Mouse (Mus musculus): Measurements from ENCODE around the gene A730049H05Rik.

Gene A730049H05Rik

DNA sequence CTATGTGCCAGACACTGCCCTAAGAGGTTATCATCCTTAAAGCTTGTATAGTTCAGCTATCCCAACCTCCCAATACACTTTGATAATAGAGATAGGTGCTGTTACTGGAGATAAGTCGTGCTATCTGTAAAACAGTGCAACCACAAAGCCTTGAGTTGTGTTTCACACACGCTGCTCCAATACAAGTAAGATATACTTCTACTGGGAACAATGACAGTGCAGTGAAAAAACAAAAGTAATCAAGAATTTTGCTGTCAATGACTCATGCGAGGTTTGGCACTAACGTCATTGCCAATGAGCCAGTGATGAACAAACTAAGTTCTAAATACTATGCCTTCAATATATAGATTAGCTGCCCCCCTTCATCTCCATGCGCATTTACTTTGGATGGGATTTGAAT is 10.3 kb downstream of the A730049H05Rik start:
- in situ Hi-C loops (cut with MboI, MseI), result no loop called here

DNA sequence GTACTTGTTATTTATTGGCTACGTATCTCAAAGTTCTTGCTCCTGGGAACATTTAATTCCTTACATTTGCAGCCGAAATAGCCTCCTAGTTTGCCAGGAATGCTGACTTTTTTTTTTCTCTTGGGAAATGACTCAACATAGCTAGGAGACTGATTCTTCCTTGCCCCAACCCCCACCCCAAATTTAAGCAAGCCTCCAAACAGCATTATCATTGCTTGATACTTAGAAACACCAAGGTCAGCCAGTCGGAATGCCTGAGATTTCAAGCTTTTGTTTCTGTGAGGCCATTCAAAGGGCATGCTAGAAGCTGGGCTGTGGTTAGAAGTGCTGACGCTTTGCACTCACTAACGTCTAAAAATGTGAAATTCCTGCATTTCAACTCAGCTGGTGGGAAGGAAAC is 11.1 kb downstream of the A730049H05Rik start:
- in situ Hi-C loops (cut with MboI, MseI), result no loop called here

DNA sequence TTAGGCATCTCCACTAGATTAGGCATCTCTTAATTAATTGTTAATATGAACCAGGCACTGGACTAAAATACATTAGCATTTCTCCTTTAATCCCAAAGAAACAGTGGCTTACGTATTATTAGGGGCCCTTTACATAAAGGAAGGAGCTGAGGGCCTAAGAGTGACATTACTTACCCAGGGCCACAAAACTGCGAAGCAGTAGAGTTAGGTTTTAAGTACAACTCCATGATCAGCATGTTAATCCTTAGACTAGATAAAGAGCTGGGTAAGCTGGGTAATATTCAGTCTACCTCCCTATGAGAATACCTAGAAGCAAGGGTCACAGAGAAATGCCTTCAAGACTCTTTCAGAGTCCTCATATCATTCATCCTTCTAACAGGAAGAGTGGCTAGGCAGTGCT is 12.9 kb downstream of the A730049H05Rik start:
- in situ Hi-C loops (cut with MboI, MseI), result no loop called here

DNA sequence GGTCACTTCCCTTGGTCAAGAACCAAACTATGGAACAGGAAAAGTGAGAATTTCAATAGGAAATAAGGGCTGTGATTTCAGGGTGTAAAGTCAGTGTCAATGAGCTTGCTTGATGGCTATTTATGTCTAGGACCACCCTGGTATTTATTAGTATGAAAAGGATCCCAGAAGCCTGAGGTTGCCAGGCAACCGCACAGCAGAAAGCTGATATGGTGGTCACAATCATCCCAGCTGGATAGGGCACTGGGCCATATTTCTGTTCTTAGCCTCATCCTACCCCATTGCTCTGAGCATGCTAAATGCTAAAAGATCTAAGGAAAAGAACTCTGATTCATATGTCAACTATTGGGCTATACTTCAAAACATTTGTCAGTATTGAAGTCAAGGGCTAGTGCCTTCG is 14.8 kb downstream of the A730049H05Rik start:
- in situ Hi-C loops (cut with MboI, MseI), result no loop called here

DNA sequence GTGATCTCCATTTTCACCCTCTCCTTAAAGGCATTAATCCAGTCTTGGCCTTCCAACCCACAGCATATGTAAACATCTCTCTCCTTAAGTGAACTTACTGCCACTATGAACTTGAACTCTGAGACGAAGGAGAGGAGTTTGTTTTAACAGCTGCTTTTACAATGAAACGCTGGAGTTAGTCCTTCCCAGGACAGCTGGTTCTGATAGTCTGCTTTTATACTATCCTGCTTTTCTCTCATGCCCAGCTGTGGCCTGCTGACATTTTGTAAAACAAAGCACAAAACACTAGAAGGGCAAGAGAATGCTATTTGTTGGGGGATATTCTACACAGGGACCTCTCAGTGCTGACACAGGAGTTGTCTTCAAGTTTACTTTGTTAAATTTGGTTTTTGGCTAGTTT is 25.7 kb downstream of the A730049H05Rik start:
- in situ Hi-C loops (cut with MboI, MseI), result no loop called here

DNA sequence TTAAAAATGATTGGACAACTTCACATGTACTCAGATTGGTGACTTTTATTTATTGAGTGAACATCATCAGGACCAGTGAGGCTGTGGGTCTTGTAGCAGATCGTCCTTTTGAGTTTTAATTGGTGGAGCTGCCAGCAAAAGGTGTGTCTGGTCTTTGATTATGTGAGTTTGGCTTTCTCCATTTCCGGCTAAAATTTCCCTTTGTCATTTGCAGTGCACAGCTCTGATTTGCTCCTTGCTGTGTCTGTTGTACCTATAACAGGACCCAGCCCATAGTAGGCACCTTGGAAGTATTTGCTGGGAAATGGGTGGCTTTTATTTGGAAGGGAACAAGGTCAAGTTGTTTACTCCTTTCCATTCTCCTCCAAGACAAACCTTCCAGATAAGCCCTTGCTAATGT is 27.2 kb downstream of the A730049H05Rik start:
- in situ Hi-C loops (cut with MboI, MseI), result no loop called here

DNA sequence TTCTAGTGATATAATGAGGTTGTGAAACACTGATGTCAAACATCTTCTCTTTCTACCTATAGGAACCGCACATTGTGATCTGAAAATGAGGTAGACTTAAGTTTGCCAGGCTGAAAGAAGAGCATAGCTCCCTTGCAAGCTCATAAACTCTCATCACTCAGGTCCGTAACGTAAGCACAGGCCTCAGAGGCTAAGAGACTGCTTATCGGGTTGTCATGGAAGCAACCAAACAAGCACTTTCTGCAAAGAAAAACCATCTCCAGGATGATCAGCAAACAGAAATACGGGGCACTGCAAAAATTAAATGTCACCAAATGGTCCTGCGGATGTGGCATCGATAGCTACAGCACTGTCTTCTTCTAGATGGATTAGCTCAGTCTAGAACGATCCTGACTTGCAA is 29.6 kb downstream of the A730049H05Rik start:
- in situ Hi-C loops (cut with MboI, MseI), result no loop called here

DNA sequence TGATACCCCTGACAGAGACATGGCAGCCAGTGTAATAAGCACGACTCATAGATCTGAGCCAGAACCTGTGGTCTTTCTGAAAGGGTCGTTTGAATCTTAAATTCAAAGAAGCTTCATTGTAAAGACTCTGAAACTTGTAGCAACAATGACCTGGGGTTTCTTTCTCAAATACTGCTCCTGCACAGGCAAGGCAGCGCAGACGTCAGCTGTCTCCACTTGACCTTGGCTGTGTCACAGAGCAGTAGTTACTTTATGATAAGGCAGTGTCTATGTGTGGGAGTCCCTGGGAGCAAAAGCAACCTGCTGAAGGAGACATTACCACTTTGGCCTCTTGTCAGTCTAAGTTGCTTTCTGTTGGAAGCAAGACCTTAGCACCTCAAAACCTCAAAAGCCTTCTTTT is 30.3 kb downstream of the A730049H05Rik start:
- in situ Hi-C loops (cut with MboI, MseI), result no loop called here

DNA sequence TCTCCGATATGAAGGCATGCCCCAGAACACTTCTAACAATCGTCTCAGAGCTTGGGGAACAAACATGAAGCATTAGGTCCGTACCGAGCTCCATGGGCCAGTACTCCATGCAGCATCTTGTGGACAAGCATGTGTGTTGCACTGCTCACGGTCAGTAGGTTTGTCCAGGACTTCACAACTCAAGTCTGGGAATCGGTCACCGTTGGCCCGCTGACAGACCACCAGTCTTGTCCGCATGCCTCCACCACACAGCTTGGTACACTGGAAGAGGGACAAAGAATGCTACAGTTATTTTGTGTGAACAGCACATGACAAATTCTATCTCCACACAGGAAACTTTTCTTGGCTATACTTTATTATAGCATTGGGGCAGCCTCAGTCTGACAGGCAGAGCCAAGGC is 32.9 kb downstream of the A730049H05Rik start:
- in situ Hi-C loops (cut with MboI, MseI), result no loop called here

DNA sequence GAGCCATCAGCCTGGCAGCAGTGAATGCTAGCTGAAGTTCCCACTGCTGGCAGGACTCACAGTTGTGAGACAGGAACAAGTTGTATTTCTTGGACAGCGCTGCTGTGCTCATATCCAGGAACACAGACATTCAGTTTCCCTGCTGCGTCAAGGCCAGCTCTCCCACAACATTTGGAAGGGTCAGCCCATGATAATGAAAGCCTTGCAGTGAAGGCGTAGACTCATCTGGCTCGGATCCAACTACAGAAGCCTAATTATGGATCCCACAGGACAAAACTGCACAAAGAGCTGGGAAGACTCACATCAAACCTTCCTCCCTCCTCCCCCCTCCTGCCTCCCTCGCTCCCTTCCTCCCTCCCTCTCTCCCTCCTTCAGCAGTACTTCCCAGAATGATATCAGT is 34.0 kb downstream of the A730049H05Rik start:
- in situ Hi-C loops (cut with MboI, MseI), result no loop called here

DNA sequence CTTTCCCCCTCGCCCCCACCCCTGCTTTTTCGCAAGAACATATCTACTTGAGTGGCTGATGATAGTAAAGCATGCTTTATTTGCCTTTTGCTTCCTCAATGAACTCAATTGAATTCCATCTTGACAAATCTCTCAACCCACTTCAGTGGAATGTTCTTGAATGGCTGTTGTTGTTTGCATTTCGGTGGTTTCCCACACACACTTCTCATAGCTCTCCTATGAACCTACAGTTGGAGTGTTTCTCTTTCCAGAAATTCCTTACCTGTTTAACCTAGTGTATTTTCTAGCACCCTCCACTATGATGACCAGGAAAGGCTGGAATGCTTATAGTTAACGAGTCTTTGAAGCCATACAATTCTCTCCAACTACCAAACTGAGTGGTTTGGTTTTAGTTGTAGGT is 38.6 kb downstream of the A730049H05Rik start:
- in situ Hi-C loops (cut with MboI, MseI), result no loop called here

DNA sequence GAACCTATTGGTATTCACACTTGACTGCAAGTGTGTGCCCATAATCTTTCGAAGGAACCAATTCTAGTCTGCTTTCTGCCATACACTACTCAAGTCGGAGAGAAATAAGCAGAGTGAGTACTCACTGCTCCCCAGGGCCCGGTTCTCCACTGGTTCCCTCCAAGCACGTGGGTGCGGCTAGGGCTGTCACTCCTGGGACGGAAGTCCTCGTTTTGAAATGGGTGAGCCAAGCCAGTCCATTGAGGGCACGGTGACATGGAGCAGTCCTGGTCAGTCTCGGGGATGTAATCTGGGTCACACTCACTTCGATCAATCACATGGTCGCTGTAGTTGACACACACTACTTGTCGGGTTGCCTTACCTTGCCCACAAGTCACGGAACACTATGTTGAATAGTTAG is 41.5 kb downstream of the A730049H05Rik start:
- in situ Hi-C loops (cut with MboI, MseI), result no loop called here

DNA sequence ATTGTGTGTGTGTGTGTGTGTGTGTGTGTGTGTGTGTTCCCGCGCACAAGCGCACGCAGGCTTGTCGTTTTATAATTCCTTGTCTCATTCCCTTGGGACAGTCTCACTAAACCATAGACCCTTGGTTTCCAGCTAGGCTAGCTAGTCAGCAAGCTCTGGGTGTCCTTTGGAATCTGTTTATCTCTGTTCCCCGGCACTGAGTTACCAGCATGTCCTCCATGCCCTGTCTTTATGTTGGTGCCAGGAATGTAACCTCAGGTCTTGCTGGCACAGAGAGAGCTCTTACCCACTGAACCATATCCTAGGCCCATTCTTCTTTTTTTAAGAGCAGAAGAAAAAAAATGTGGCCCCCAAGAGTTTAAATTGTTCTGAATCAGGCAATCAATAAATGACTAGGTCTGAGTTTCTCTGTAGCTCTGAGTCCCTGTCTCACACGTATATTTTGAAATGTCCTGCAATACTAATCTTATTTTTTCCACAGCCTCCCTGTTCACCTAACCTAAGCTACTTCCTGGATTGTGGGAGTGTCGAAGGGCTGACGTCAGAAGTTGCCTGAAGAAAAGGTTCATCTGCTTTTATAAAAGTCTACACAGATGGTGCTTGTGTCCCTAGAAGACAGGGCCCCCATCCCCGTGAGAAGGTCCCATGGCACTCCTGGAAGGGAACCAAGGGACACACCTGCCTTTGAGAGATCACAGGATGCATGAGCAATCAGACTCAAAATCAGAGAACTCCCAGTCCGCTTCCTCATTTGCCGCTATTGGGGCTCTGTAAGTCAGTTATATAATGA is 42.6 kb downstream of the A730049H05Rik start:
- in situ Hi-C loops (cut with MboI, MseI), result no loop called here

DNA sequence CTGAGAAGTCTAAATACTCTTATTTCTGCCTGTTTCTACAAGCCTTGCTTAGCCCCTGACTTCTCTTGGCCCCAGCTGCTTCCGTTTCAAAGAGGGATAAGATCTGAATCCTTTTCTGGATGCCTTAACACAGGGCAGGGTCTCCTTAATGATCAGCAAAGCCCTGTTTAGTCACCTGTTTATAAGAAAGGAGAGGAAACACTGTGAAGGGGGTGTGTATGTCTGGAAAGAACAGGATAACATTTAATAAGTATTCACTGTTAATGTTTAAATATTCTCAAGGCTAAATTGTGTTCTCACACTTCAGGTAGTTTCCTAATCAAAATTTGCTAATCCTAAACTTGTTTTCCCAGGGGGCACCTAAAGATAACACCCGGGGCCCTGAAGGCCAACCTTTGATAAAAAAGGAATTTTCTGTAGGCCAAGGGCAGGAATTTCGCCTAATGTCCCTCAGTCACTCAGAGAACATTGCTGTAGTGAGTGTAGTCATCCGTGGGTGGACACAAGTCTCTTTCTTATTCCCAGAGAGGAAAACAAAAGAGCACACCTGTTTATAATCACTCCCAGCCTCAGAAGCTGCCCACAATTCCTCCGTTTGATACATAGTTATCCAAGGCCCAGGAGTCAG is 44.1 kb downstream of the A730049H05Rik start:
- in situ Hi-C loops (cut with MboI, MseI), result no loop called here

DNA sequence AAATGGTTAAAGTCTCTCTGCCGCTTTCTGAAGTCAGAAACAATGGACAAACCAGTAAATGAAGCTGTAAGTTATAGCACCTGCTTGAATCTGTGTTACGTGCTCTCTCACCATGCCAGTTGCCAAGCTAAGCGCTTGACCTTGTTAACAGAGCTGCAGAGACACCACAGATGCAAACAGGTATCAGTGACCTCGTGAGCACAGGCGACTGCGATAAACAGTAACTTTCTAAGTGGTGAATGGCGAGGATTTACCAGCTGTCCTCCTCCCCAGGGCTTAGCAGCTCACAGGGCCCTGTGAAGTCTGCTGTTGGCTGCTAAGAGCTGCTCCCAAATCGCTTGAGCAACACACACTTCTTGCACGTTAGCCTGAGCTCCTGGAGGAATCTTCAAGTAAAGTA is 46.3 kb downstream of the A730049H05Rik start:
- in situ Hi-C loops (cut with MboI, MseI), result no loop called here

DNA sequence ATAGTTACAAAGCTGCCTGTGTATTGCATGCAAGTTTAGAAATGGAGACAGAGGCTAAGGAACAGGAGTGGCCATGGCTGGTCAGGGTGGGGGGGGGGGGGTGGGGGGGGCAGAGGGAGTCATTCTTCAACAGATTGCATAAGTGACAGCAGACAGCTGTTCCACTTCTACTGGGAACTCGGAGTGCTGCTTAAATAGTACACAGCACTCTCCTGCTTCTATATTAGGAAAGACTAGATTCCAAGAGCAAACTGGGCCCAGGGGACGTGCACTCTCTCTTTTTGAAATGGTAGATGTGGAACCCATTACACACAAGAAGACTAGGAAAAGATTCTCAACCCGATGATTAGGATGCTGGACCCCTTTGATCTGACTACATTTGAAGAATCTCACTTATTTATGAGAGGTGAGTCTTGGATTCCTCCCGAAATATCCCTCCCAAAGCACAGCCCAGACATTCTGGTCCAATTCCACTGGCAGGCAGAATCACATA is 52.9 kb downstream of the A730049H05Rik start, which contains the start of gene Gm15737:
TSS of gene Gm15737 (plus strand) at position 269 of the 493 bp plus-strand sequence.
- in situ Hi-C loops (cut with MboI, MseI), result no loop called here

DNA sequence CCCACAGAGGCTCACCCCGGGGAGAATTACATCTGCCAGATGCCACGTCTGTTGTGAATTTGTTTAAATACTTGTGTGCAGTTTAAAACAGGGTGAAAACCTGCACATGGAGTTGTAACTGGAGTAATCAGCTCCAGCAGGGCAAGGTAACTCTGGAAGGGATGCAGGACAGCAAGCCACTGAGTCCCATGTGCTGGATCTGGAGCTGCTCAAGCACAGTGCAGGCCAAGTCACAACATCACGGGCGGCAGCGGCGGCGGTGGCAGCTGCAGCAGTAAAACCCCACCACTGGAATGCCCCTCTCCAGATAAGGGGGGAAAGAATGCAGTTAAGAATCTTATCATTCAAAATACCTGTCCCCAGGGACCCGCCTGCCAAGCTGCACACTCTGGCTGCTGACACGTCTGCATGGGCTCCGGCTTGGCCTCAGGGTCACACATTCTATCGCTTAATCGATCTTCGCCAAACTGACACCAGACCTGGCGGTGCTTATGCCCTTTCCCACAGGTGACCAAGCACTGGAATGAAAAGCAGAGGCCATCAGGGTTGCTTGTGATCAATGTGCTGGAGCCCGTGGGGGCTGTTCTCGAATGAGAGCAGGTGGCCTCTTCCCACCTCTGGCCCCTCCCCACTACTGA is 53.4 kb downstream of the A730049H05Rik start:
- in situ Hi-C loops (cut with MboI, MseI), result loop anchor here (10.0 kb wide), 1 partner anchor 1475 kb away; no protein-coding TSS in a partner anchor

DNA sequence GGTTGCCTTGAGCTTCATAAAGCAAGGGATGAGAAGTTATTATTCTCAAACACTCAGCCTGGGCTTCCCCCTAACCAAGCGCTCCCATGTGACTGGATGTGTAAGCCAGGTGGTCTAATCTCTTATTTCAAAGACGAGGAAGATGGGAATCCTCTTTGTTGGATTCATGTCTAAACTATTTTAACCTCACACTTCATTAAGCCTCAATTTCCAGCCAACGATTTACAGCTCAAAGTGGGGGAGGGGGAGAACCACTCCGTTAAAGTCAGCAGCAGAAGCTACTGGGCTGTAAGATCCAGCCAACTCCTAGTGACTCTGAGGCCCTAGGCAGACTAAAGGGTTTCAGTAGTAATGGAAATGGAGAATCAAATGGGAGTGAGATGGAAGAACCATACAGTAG is 55.5 kb downstream of the A730049H05Rik start:
- in situ Hi-C loops (cut with MboI, MseI), result loop anchor here (10.0 kb wide), 1 partner anchor 1477 kb away; no protein-coding TSS in a partner anchor

DNA sequence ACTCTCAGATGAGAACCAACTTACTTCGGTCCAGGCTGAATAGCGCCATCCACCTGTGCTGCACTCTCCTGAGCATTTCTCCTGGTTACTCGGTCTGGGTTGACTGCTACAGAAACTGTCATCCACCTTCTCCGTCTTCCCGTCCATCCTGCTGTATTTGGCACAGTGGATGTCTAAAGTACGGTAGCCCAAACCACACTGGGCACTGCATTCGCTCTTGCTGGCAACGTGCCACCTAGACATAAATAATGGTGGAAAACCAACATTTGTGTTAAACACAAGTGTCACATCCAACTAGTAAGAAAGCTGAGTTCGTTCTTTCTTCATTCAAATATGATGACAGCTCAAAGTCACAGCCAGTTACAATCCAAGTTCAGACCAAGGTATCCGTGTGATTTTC is 56.5 kb downstream of the A730049H05Rik start:
- in situ Hi-C loops (cut with MboI, MseI), result loop anchor here (10.0 kb wide), 1 partner anchor 1478 kb away; no protein-coding TSS in a partner anchor

DNA sequence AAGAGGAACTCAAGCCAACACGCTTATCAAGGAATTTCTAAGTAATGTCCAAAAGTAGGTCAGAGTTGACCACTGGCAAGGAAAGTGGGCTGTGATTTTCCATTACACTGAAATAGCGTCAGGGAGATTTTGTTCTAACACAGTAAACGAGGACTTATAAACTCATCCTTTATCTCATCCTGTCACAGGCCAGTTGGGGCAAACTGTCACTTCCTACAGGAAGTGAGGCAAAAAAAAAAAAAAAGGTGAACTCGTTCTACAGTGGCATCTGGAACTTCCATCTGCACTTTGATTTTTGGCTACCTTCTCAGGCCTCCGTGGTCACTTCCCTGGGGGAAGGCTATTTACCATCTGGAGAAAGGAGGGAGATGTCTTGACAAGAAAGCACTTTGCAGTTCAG is 58.6 kb downstream of the A730049H05Rik start:
- in situ Hi-C loops (cut with MboI, MseI), result loop anchor here (10.0 kb wide), 1 partner anchor 1480 kb away; no protein-coding TSS in a partner anchor

DNA sequence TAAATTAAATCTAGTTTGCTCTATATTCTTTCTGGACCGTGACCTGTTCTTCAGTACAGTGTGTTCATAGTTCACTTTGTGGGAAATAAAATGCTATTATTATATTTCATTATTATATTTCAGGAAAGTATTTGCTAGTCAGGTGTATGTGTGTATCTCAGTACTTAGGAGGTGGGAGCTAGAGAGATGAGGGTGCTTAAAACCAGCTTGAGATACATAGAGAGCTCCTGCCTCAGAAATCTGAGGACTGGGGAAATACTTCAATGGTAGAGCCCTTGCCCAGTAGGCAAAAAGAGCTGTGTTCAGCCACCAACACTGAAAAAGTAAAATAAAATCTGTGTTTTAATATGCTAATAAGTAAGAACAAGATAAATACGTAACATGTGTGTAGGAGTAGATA is 59.1 kb downstream of the A730049H05Rik start:
- in situ Hi-C loops (cut with MboI, MseI), result loop anchor here (10.0 kb wide), 1 partner anchor 1481 kb away; no protein-coding TSS in a partner anchor

DNA sequence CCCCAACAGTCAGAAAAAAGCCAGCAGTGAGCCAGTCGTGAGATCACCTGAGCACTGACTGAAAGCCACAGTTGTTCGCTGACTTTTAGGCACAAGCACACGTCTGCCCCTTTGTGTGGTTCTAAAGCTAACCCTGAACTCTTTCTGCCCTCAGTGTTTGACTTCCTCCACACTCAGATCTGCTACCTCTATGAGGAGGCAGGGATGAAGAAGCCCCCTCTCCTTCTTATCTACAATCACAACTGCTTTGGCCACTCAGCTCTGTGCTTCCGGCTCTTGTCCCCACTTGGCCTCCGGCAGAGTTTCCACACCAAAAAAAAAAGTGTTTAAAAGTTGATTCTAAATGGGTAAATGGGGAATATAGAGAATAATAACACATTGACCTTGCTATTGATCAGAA is 59.8 kb downstream of the A730049H05Rik start:
- in situ Hi-C loops (cut with MboI, MseI), result loop anchor here (10.0 kb wide), 1 partner anchor 1481 kb away; no protein-coding TSS in a partner anchor
